Mouse (Mus musculus) adrenal gland, postnatal 4 days (tissue): ENCODE measurements around the gene Masp2. TPM values are rescaled to one million over a fixed set of nuclear protein-coding genes. Genes with fewer than 3 reads are reported as not detected.
A peak's percentile ranks its signal among the peaks of the same experiment; 100 is the strongest.

Source experiments
- DNase-seq, 2 experiments: peaks; one replicate each; pipeline ENCODE4 v3.0.0; 2021 to 2022; ENCODE audit warnings: low spot score in 2 of 2, mixed read lengths in 2 of 2
- total RNA-seq, 2 experiments: library from RNA; stranded (reverse); gene quantifications; 2 replicates each; pipeline ENCODE4 v1.2.3; 2021

Gene Masp2
- total RNA-seq, 2 experiments from 2014 or later = 1.1 to 14.8 TPM

DNA sequence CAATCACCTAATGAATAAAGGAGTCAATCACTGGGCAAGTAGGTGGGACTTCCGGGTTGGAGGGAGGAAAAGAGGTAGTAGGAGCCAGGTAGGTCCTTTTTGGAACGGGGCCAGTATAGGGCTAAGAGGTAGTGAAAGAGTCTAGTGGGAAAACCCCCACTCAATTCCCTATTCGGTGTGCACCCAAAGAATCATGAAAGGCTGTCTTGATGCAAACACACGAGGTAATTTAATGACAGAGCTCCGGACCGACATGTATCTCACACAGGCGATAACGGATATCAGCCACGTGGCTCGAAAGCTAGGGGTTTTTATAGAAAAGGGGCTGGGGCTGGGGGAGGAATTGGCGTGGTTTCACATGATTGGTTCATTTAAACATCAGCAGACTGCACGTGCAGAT, 3.5 kb upstream of the Masp2 start:
- DNase-seq = no peak

DNA sequence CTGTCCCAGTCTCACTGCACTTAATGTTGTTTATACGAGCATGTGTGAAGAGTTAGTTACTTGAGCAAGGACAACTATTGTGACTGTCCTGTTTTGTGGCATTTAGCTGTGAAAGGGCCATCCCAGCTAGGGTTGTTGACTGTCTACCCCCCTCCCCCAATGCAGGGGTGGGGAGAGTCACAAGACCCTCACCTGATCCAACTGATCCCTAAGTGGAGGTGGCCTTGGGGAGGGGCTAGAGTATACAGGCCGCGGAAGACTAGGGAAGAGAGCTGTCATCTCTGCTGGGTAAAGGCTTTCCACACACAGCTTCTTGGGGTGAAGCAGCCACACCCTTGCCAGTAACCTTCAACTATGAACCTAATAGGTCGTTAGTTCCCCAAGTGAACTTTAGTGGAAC, 2.0 kb upstream of the Masp2 start:
- DNase-seq = no peak

DNA sequence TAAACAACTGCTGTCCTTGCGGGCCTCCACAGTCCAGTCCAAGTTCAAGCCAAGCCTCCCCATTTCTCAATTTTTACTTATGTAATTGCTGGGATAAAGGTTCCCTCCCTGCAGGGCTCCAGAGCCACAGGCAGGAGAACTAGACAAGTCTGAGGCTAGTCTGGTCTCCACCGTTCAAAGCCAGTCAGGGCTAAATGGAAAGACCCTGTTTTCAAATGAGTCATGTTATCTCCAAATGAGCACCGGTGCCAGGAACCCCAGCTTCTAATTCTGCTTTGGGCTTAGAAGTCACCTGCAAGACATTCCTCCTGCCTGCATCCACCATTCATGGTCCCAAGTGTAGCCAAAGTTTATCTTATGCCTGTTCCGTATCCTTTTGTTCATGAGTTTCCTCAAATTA, 483 bp upstream of the Masp2 start:
- no peak for DNase-seq

DNA sequence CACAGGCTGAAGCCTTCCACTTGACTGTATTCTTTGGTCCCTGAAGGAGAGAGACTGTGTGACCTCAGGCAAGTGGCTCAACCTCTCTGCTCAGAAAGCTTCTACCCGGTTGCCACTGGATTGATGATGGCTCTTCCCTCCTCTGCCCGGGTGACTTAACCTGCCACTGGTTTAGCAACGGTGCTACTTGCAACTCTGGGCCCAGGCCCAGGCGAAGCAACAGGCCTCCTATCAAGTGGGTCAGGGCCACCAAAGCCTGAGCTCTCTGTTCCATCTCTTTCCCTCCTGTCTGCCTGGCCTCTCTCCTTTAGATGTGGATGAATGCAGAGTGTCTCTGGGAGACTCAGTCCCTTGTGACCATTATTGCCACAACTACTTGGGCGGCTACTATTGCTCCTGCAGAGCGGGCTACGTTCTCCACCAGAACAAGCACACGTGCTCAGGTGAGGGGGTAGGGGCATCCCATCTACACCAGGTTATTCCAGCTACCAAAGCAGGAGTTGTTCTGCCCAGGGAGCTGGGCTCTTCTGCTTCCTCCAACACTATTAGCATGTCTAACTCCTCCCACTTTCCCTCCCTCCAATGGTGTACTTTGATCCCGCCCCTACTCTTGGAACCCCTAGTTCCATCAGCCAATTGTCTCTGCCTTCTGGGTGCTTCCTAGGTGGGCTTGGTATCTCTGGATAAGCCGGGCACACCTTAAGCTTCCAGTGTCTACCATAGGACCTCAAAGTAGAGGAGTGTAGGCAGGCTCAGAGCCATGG, 1.2 kb downstream of the Masp2 start:
- no peak for DNase-seq

DNA sequence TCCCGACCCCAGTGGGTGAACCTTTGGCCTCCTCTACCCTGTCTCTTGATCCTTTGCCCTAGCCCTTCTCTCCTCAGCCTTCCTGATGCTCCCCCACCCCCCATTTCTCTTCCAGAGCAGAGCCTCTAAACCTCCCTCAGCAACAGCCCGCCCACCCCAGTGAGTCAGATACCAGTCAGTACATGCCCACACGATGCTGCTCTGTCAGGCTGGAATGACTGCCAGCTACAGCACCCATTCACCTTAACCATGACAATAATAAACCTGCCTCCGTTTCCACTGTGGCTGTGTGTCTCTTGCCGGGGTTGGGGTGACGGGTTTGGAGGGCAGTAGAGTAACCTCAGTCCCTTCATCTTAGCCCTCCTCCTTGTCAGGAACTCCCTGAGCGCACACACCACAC, 1.8 kb downstream of the Masp2 start:
- no peak for DNase-seq

DNA sequence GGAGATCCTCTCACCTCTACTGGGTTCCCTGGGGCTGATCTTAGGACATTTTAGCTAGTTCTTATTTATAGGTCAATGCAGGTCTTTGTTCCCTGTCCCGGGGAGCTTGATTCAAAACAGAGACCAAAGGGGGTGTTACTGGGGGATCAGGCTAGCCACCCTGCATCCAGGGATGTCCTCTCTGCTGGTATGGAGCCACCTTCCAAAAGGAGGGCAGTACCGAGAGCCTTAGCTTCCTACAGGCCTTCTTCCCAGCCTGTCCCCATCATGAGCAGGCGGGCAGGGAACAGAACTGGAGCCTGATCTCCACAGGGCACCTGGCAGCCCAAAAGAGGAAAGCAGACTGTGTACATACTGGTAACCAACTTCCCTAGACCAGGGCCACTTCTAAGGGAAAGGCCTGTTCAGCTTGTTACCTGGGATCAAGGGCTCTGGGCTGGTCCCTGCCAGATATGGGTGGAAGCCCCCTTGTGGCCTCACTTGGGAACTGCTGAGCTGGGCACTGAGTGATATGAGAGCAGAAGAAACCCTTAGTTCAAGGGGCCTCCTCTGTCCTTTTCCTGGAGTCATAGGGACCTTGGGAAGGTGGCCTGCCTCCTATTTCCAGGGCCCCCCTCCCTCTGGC, 2.3 kb downstream of the Masp2 start:
- peak in 1 of 2 experiments; percentile 55 for DNase-seq

DNA sequence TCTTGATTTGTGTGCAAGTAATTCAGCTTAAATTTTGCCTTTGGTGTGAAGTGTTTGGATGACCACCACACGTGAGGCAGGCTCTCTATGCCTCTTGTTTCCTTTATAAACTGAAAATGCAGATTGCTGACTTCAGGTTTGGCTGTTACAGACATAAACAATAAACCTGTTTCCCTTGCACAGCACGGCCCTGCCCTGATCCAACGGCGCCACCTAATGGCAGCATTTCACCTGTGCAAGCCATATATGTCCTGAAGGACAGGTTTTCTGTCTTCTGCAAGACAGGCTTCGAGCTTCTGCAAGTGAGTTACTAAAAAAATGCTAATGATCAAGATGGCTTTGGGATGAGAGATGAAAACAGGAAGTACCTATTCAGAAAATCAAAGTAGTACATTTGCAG, 5.4 kb downstream of the Masp2 start:
- DNase-seq = peak; percentile 46 to 66

DNA sequence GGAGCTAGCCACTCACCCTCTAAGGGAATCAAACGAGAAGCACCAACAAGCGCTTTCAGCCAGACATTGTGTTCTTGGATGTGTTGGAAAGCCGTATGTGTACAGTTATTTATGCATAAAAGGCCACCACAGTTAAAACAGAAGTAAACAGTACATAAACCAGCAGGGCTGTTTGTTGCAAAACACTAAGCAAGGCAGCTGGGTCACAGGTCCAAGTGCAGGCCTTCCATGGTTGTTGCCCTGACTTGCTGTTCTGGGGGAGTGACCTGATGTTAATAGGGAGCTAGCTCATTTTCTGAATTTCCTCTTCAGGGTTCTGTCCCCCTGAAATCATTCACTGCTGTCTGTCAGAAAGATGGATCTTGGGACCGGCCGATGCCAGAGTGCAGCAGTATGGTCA, 7.5 kb downstream of the Masp2 start:
- no peak for DNase-seq

DNA sequence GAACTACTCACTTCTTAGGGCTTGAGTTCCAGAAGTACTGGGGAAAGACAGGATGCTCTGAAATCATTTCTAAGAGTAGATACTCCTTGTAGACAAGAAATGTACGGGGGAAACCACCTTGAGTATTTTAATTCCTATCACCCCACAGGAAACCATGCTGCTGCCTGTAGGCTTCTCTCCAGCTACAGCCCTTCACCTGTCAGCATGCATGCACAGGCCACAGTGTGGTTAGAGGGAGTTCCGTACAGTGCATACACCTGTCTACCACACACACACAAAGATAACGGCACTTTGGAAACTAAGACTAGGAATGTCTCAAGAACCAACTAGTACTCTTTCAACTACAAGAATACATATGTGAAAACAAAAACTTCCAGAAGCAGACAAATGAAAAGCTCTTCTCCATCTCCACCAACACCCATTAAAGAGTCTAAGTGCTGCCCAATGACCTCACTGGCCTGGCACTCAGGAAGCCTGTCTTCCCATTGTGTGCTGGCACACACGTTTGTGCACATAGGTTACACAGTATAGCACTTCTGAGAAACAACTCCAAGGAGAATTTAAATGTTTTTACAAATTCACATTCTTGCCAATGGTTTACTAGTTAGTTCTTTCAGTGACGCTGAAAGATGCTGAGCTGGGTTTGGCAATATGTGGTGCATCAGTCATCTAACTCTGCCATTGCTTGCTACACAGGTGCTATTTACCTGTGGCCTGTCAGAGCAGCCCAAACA, 8.4 kb downstream of the Masp2 start:
- DNase-seq = no peak

DNA sequence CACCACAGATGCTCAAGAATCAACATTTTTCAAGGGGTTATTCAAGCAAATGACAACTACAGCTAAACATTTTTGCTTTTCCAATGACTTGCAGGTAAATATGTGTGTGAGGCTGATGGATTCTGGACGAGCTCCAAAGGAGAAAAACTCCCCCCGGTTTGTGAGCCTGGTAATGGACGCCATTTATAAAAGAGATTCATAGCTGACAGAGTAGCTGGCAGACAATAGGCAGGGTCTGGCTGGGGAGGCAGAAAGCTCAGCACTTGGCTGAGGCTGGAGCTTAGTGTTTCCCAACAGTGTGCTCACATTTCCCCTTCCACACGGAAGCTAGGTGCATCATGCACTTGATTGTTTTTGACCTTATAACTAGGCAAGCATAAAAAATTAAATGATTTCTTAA, 10.2 kb downstream of the Masp2 start:
- DNase-seq = no peak

DNA sequence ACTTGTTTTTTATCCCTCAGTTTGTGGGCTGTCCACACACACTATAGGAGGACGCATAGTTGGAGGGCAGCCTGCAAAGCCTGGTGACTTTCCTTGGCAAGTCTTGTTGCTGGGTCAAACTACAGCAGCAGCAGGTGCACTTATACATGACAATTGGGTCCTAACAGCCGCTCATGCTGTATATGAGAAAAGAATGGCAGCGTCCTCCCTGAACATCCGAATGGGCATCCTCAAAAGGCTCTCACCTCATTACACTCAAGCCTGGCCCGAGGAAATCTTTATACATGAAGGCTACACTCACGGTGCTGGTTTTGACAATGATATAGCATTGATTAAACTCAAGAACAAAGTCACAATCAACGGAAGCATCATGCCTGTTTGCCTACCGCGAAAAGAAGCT, 11.4 kb downstream of the Masp2 start:
- no peak for DNase-seq

DNA sequence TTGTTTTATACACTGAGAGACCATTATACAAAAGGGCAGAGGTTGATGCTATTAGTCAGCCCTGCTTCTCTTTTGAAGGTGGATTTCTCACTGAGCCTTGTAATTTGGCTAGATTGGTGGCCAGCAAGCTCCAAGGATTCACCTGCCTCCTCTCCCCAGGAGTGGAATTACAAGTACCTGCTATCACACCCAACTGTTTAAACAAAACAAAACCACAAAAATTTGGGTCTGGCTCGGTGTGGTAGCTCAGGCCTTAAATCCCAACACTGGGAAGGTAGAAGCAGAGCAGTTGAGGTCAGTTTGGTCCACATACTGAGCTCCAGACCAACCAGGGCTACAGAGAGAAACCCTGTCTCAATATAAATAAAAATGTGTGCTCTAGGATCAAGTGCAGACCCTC, 17.5 kb downstream of the Masp2 start:
- DNase-seq = no peak

DNA sequence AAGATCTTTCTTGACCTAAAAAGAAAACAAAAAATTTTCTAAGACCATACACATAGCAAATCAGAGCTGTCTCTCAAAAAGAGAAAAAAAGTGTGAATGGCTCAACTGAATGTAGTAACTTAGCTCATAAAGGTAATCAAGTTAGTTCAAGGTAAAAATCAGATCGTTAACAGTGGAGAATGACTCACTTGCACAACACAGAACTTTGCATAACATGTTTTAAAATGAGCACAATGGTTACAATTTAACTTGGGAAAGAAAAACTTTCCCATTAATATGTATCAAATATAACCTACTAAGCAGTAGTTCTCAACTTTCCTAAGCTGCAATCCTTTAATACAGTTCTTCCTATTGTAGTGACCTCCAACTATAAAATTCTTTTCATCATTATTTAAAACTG, 18.4 kb downstream of the Masp2 start:
- DNase-seq = no peak

DNA sequence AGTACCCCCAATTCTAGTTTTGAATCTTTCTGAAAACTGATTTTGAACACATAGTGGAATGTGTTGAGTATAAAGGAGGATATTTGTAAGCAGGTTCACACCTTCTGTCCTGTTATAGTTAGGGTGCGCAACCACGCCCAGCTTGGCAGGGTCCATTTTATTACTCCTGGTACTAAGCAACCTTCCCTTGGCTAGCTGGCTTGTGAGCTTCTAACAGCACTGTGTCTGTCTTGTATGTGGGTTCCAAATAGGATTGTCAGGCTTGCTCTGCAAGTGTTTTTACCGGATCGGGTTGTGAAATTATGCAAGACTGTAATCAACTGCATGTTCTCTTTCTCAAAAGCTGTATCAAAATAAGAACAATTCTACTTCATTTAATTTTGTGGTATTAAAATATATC, 20.1 kb downstream of the Masp2 start:
- DNase-seq = no peak

DNA sequence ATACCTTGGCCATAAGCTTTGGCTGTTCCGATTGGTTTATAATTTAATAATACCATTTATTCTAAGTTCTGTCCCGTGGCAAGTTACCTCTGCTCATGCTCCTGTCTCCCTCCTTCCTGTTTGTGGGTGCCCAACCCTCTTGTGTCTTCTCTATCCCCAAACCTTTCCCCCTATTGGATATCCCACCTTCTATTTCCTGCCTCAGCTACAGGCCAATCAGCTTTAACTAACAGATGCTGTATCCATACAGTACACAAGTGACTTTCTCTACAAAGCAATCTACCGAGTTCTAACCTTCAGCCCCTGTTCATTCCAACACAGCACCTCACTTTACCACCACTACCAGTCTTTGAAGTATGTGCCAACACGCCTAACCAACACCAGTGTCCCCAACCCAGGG, 21.3 kb downstream of the Masp2 start:
- DNase-seq = no peak

DNA sequence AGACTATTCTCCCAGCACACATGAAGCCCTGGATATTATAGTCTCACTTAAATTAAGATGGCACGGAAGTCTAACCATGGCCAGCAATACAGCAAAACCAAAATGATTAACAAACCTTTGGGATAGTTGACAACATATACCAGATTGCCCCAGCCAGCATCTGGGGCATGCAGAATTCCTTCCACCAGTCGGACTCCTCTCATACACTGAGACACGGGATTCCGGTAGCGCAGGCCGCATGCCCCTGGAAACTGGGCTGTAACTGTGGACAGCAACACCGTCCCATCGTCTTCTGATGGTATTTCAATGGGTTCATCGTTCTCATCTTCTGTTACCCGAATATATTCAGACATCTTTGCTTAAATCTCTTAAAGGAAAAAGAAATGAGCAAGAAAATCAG, 22.7 kb downstream of the Masp2 start:
- no peak for DNase-seq

DNA sequence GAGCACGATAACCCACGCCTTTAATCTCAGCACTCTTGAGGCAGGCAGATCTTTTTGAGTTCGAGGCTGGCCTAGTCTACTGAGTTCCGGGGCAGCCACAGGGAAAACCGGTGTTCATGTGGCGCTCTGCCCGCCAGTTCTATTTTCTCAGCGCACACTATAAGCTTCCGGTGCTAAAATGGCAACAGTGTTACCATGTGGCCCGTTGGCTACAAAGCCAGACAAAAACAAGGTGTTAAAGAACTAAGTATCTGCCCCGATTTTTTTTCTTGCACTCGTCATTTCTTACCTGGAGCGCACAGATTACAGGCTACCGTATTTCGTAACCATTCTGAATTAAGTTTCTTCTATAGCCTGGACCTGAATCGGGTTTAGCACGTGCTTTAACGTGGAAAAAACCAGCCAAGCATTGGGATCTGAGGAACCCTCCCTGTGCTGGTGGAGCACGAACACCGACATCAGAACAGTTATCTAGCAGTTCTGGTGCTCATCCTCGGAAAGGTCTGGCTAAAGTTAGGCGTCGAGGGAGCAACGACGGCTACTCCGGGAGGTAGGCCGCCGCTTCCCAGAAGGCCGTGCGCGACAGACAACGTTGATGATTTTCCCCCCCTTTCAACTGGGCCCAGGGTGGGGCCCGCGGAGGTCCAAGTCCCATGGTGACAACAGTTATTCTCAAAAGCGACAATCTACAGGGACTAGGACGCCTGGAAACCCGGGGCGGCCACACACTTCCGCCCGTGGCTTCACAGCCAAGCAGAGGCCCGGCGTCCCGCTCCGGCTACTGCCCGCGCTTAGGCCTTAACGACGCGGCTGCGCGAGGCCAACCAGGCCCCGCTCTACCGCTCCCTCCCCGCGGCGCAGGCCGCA, 23.6 kb downstream of the Masp2 start:
- peak in 1 of 2 experiments; percentile 29 for DNase-seq

DNA sequence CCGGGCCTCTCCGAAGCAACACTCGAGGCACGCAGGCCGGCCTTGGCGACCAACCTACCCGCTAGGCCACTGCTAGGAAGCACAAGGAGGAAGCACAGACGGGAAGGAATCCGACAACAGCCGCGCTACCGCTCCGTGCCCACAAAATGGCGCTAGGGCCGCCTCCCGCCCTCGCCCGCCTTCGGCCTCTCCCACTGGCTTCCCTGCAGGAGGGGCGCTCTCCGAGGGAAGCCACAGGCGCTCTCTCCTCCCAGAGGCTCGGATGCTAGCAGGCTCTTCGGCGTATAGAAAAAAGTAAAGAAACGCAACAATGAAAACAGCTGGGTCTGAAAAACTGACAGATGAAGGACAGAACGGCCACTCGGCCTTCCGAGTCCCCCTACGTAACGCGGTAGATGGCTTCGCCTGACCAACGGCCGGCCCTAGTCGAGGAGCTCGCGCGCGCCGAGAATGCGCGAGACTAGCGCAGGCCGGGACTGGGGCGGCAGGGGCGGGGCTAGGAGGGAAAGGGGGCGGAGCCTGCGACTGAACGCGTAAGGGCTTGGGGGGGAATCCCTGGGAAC, 24.4 kb downstream of the Masp2 start, which contains the start of gene Tardbp:
Tardbp (minus strand) TSS at position 397 of the 563 bp plus-strand sequence.
- DNase-seq = peak; percentile 93

DNA sequence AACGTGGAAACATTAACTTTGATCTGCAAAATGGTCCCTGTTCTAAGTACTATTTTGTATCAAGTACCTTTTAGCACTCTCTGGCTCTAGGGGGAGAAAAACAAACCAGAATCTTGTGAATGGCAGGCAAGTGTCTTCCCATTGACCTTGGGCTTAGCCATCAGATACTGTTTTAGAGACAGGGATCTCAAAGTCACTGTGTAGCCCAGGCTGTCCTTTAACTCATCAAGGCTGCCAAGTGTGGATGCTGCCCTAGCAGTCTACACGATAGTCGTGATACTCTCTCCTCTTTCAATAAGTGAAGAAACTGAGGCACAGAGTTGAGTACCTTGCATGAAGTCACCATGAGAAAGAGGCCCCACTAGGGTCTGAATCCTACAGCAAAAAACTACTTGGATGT, 24.9 kb downstream of the Masp2 start:
- DNase-seq = no peak

DNA sequence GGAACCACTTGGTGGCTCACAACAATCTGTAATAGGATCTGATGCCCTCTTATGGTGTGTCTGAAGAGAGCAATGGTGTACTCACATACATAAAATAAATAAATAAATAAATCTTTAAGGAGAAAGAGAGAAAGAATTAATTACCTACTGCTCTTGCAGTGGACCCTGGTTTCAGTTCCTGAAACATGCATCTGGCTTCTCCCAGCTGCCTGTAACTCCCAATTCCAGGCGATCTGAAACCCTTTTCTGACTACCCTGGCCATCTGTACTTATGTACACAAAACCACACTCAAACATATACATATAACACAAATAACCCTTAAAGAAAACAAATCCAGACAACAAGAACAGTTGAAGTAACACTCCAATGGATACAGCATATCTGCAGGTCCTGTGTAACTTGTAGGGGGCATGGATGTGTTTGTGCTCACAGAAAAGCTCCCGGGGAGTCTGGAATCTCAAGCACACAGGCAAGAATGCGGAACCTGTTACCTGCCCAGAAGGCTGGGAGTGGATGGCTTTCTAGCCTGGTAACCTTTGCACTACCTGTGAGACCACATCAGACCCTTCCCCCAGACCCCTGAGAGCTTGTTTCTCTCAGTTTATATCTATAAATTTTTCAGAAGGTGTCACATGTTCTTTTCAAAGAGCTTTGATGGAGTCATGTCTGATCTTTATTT, 29.8 kb downstream of the Masp2 start:
- no peak for DNase-seq
